Mouse (Mus musculus): ENCODE data around the gene Zfp148. TPM values are rescaled to one million over a fixed set of nuclear protein-coding genes. Genes with fewer than 3 reads are reported as not detected.

The Zfp148 gene
- polyA plus RNA-seq, 1 experiment = 7.9 TPM

DNA sequence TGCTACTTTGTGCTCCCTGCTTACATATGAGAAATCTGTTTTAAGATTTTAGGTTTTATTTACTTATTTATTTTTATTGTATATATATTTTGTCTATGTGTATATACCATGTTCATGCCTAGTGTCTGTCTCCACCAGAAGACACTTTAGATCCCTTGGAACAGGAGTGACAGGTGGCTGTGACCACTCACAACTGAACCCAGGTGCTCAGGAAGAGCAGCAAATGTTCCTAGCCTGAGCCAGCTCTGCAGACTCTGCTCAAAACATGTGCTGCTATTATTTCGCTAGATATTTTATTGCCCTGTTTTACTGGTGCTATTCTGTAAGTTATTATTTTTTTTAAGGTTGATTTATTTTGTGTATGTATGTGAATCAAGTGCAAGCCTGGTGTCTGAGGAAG, 78.5 kb downstream of the Zfp148 start:
- Histone ChIP-seq H3K36me3 (ENCODE audit: control insufficient read depth, insufficient read depth) (peaks cover 9% of the 10 kb centered on the region), H3K4me2 (ENCODE audit: low read depth) (no peak overlapping the region), H3ac (ENCODE audit: control insufficient read depth, insufficient read length) (no peak overlapping the region), H3K4me3 (no peak overlapping the region), H3K79me2 (ENCODE audit: control insufficient read depth, insufficient read depth) (peaks cover 30% of the 10 kb centered on the region), H3K27me3 (ENCODE audit: control insufficient read depth, insufficient read depth, insufficient read length) (no peaks in the 10 kb centered on the region)
- no peak for TF ChIP-seq CEBPB (IDR thresholded peaks at IDR 0.05; ENCODE audit: insufficient read depth, poor library complexity, severe bottlenecking)

DNA sequence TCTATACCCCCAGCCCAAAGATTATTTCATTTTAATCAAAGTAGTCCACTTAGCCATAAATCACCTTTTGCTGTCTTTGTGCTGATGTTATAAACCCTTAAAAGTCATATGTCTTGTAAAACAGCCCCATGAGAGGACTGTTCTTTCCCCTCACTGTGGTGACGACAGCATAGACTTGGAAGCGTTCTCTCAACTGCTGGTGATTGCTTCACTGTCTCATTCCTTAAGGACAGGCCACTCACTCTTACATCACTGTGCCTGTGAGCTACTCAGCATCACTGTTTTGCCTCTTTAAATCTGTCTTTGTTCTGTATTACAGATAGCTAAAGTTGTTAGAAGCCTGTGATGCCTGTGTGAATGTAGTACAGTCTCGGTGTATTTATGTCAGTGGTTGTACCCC, 80.8 kb downstream of the Zfp148 start:
- Histone ChIP-seq H3K36me3 (ENCODE audit: control insufficient read depth, insufficient read depth) (peaks cover 23% of the 10 kb centered on the region), H3ac (ENCODE audit: control insufficient read depth, insufficient read length) (no peak overlapping the region), H3K4me2 (ENCODE audit: low read depth) (no peak overlapping the region), H3K79me2 (ENCODE audit: control insufficient read depth, insufficient read depth) (peaks cover 19% of the 10 kb centered on the region), H3K27me3 (ENCODE audit: control insufficient read depth, insufficient read depth, insufficient read length) (no peaks in the 10 kb centered on the region), H3K4me3 (no peak overlapping the region)
- TF ChIP-seq TCF12 (IDR thresholded peaks at IDR 0.05; ENCODE audit: insufficient read depth, poor library complexity, severe bottlenecking) (no peak), POLR2A (IDR thresholded peaks at IDR 0.05; ENCODE audit: insufficient read length, low read depth) (no peak), SRF (IDR thresholded peaks at IDR 0.05; ENCODE audit: control insufficient read depth, insufficient read length, low read depth) (no peak)

DNA sequence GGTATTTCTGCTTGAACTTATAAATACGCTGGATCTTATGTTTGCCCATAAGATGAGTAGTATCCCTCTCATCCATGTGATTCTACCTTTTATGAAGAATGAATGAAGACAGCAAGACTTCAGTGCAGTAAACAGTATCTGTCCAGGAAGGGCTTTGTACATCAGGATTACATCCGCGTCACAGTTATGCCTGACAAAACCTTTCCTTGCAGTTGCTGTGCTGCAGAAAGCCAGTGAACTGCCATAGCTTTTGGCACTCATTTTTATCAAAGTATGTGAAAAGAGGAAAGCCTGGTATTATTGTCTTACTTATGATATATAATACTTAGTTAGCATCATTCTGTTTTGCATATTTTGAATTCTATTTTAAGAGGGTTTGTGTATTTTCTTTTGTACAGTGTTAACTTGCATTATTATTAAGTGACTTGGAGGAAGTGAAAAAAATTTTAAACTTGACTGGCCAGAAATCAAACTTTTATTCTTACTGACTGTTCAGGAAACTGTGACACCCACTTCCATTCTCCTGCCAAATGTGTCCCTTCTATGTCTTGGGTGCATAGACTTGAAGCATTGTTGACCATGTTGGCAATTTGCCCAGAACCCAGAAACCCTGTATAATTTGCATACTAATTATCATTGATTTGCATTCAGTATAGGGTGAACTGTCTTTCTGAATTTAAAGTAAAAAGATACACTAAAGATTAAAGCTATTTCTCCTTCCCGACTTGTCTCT, 84.0 kb downstream of the Zfp148 start:
- no peak overlapping the region for H3ac ChIP-seq (ENCODE audit: control insufficient read depth, insufficient read length)
- no peak overlapping the region for H3K4me2 ChIP-seq (ENCODE audit: low read depth)
- H3K79me2 ChIP-seq (ENCODE audit: control insufficient read depth, insufficient read depth) = peaks cover 11% of the 10 kb centered on the region
- TF ChIP-seq MYOG (IDR thresholded peaks at IDR 0.05; ENCODE audit: control insufficient read depth in 1 of 3, insufficient read depth in 1 of 3, insufficient read length in 2 of 3, low read depth in 2 of 3) (no peak), TCF12 (IDR thresholded peaks at IDR 0.05; ENCODE audit: insufficient read depth, poor library complexity, severe bottlenecking) (no peak), SRF (IDR thresholded peaks at IDR 0.05; ENCODE audit: control insufficient read depth, insufficient read length, low read depth) (no peak), REST (IDR thresholded peaks at IDR 0.05; ENCODE audit: insufficient read depth, insufficient read length) (no peak), MAX (IDR thresholded peaks at IDR 0.05; ENCODE audit: low read depth) (no peak), E2F4 (IDR thresholded peaks at IDR 0.05; ENCODE audit: insufficient read depth) (no peak), USF1 (IDR thresholded peaks at IDR 0.05; ENCODE audit: low read depth) (no peak), CEBPB (IDR thresholded peaks at IDR 0.05; ENCODE audit: insufficient read depth, poor library complexity, severe bottlenecking) (no peak), POLR2AphosphoS2 (IDR thresholded peaks at IDR 0.05; ENCODE audit: insufficient read length, low read depth) (no peak), TCF3 (IDR thresholded peaks at IDR 0.05; ENCODE audit: insufficient read length, low read depth) (no peak), MYOD1 (IDR thresholded peaks at IDR 0.05; ENCODE audit: control insufficient read depth in 1 of 3, insufficient read length in 2 of 3, low read depth in 2 of 3) (no peak)
- H3K36me3 ChIP-seq (ENCODE audit: control insufficient read depth, insufficient read depth) = peaks cover 14% of the 10 kb centered on the region
- H3K27me3 ChIP-seq (ENCODE audit: control insufficient read depth, insufficient read depth, insufficient read length) = no peaks in the 10 kb centered on the region
- H3K4me3 ChIP-seq = no peak overlapping the region

DNA sequence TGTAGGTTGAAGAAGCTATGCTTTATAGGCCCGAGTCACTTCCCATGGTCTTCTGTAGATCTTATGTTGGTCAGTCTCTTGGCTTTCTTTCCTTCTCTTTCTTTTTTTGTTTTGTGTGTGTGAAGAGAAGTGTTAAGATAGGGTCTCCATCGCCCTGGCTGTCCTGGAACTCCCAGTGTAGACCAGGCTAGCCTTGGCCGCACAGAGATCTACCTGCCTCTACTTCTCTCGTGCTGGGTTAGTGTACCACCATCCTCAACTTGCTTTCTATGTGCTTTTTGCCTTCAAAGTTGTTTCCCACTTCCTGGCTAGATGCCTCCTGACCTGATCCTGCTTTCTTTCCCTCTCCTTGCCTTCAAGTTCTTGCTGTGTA, 84.6 kb downstream of the Zfp148 start:
- Histone ChIP-seq H3ac (ENCODE audit: control insufficient read depth, insufficient read length) (no peak overlapping the region), H3K27me3 (ENCODE audit: control insufficient read depth, insufficient read depth, insufficient read length) (no peaks in the 10 kb centered on the region)
- TF ChIP-seq MYOD1 (IDR thresholded peaks at IDR 0.05; ENCODE audit: control insufficient read depth in 1 of 3, insufficient read length in 2 of 3, low read depth in 2 of 3) (no peak), CEBPB (IDR thresholded peaks at IDR 0.05; ENCODE audit: insufficient read depth, poor library complexity, severe bottlenecking) (no peak), POLR2AphosphoS2 (IDR thresholded peaks at IDR 0.05; ENCODE audit: insufficient read length, low read depth) (no peak)

GRCm38 (mm10) chr16:33467451-33467850, 86.8 kb downstream of the Zfp148 start:
- Histone ChIP-seq H3K79me2 (ENCODE audit: control insufficient read depth, insufficient read depth) (peaks cover 9% of the 10 kb centered on the region), H3ac (ENCODE audit: control insufficient read depth, insufficient read length) (no peak overlapping the region), H3K27me3 (ENCODE audit: control insufficient read depth, insufficient read depth, insufficient read length) (no peaks in the 10 kb centered on the region), H3K36me3 (ENCODE audit: control insufficient read depth, insufficient read depth) (peaks cover 14% of the 10 kb centered on the region), H3K4me3 (no peak overlapping the region), H3K4me2 (ENCODE audit: low read depth) (no peak overlapping the region)
- no peak for TF ChIP-seq POLR2A (IDR thresholded peaks at IDR 0.05; ENCODE audit: insufficient read length, low read depth)
- no peak for TF ChIP-seq POLR2AphosphoS2 (IDR thresholded peaks at IDR 0.05; ENCODE audit: insufficient read length, low read depth)
- TF ChIP-seq MAX (IDR thresholded peaks at IDR 0.05; ENCODE audit: low read depth) = no peak
- no peak for TF ChIP-seq SRF (IDR thresholded peaks at IDR 0.05; ENCODE audit: control insufficient read depth, insufficient read length, low read depth)
- TF ChIP-seq CEBPB (IDR thresholded peaks at IDR 0.05; ENCODE audit: insufficient read depth, poor library complexity, severe bottlenecking) = no peak

More for the DNA sequence above, 84.6 kb downstream of the Zfp148 start:
- H3K79me2 ChIP-seq (ENCODE audit: control insufficient read depth, insufficient read depth) = peaks cover 11% of the 10 kb centered on the region
- no peak overlapping the region for H3K4me2 ChIP-seq (ENCODE audit: low read depth)
- peaks cover 14% of the 10 kb centered on the region for H3K36me3 ChIP-seq (ENCODE audit: control insufficient read depth, insufficient read depth)
- no peak overlapping the region for H3K4me3 ChIP-seq

GRCm38 (mm10) chr16:33469973-33470372, 89.3 kb downstream of the Zfp148 start:
- no peak overlapping the region for H3K4me3 ChIP-seq
- TF ChIP-seq MYOD1 (IDR thresholded peaks at IDR 0.05; ENCODE audit: control insufficient read depth in 1 of 3, insufficient read length in 2 of 3, low read depth in 2 of 3) (no peak), POLR2A (IDR thresholded peaks at IDR 0.05; ENCODE audit: insufficient read length, low read depth) (no peak), MYOG (IDR thresholded peaks at IDR 0.05; ENCODE audit: control insufficient read depth in 1 of 3, insufficient read depth in 1 of 3, insufficient read length in 2 of 3, low read depth in 2 of 3) (no peak), MAX (IDR thresholded peaks at IDR 0.05; ENCODE audit: low read depth) (no peak), TCF3 (IDR thresholded peaks at IDR 0.05; ENCODE audit: insufficient read length, low read depth) (no peak), POLR2AphosphoS2 (IDR thresholded peaks at IDR 0.05; ENCODE audit: insufficient read length, low read depth) (no peak), SRF (IDR thresholded peaks at IDR 0.05; ENCODE audit: control insufficient read depth, insufficient read length, low read depth) (no peak), REST (IDR thresholded peaks at IDR 0.05; ENCODE audit: insufficient read depth, insufficient read length) (no peak), CEBPB (IDR thresholded peaks at IDR 0.05; ENCODE audit: insufficient read depth, poor library complexity, severe bottlenecking) (no peak), E2F4 (IDR thresholded peaks at IDR 0.05; ENCODE audit: insufficient read depth) (no peak), USF1 (IDR thresholded peaks at IDR 0.05; ENCODE audit: low read depth) (no peak), TCF12 (IDR thresholded peaks at IDR 0.05; ENCODE audit: insufficient read depth, poor library complexity, severe bottlenecking) (no peak)
- H3K79me2 ChIP-seq (ENCODE audit: control insufficient read depth, insufficient read depth) = no peaks in the 10 kb centered on the region
- peaks cover 10% of the 10 kb centered on the region for H3K36me3 ChIP-seq (ENCODE audit: control insufficient read depth, insufficient read depth)
- no peak overlapping the region for H3K4me2 ChIP-seq (ENCODE audit: low read depth)
- H3K27me3 ChIP-seq (ENCODE audit: control insufficient read depth, insufficient read depth, insufficient read length) = no peaks in the 10 kb centered on the region
- H3ac ChIP-seq (ENCODE audit: control insufficient read depth, insufficient read length) = no peak overlapping the region
